Mouse (Mus musculus): Measurements from ENCODE around the gene Hand1.

DNA sequence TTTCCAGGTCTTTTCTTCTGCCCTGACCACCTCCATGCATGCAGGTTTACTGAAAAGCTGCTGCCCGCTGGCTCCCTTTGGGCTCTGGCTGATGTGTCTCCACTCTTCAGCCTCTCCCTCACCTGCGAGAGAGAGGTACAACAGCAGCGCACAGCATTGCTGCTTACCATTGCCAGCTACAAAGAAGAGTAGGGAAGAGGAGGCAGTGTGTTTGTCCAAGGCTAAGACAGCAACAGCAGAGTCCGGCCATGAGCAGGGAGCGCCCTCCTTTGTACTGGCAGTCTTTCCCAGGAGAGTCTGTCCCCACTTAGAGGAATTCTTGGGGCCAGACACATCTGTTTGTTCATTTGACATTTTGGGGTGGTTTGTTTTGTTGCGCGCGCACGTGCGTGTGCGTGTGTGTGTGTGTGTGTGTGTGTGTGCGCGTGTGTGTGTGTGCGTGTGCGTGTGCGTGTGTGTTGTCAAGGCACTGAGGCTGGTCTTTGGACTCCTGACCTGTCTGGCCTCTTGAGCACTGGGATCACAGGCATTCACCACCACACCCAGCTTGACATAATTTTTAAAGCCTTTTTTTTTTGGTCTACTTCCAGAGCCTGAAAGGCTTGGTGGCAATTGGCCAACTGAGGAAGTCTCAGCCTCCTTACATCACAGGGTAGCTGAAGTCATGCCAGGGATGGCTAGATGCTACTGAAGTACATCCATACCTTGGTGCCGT lies 23.4 kb downstream of the Hand1 start:
- TF ChIP-seq NELFE (IDR thresholded peaks at IDR 0.05; ENCODE audit: low read depth, low read length) = no peak
- no peak for TF ChIP-seq CTCF (IDR thresholded peaks at IDR 0.05 in 2 of 3, conservative IDR thresholded peaks at IDR 0.05 in 1 of 3; ENCODE audit: control insufficient read depth in 1 of 3, insufficient read depth in 1 of 3, low read depth in 2 of 3, low read length in 3 of 3, poor library complexity in 1 of 3, severe bottlenecking in 1 of 3)
